Mouse (Mus musculus) CH12.LX (cell line): ENCODE results near the gene Dnaja3. TPM values are rescaled to one million over a fixed set of nuclear protein-coding genes. Genes with fewer than 3 reads are reported as not detected.

ENCODE experiments used
- DNase-seq: peaks from one replicate; pipeline ENCODE4 v3.0.0-alpha.2; 2013; ENCODE audit errors: extremely low read depth
- H3K27ac ChIP-seq: 2 replicates; pipeline ENCODE4 v1.5.1; 2012; ENCODE audit warnings: low read depth, mild to moderate bottlenecking, control low read depth, moderate library complexity; ENCODE audit not compliant: insufficient read depth
- H3K27me3 ChIP-seq: replicated peaks from 2 replicates; pipeline ENCODE3; 2012; ENCODE audit warnings: inconsistent platforms
- H3K36me3 ChIP-seq, 2 experiments: replicated peaks in 1 of 2; 2 replicates each; pipeline versions ENCODE3 to v1.6.1; 2012; ENCODE audit warnings: inconsistent platforms in 1 of 2, low read length in 1 of 2, mild to moderate bottlenecking in 1 of 2, mixed read lengths in 1 of 2, moderate library complexity in 1 of 2; ENCODE audit not compliant: control insufficient read depth in 1 of 2, insufficient read depth in 1 of 2
- H3K4me1 ChIP-seq, 2 experiments: 2 replicates each; pipeline ENCODE4 v1.6.1; 2012; ENCODE audit warnings: inconsistent platforms in 1 of 2, moderate library complexity in 1 of 2; ENCODE audit not compliant: insufficient read depth in 2 of 2, control insufficient read depth in 1 of 2
- H3K4me2 ChIP-seq: 2 replicates; pipeline ENCODE4 v1.6.1; 2012; ENCODE audit warnings: low read depth, mild to moderate bottlenecking, control low read depth; ENCODE audit not compliant: poor library complexity, insufficient read depth, severe bottlenecking
- H3K4me3 ChIP-seq, 3 experiments: fragments of 150-350 bp in 1 of 3; sonication (generic) in 1 of 3; replicated peaks in 1 of 3; 2 replicates each; pipeline versions ENCODE3 to v1.5.1; 2011 to 2012; ENCODE audit warnings: low read depth in 2 of 3, low read length in 2 of 3, mild to moderate bottlenecking in 2 of 3, moderate library complexity in 2 of 3, control low read depth in 1 of 3, improper control_type of control experiment in 1 of 3, inconsistent platforms in 1 of 3, mixed read lengths in 1 of 3; ENCODE audit not compliant: poor library complexity in 1 of 3
- H3K79me2 ChIP-seq: replicated peaks from 2 replicates; pipeline ENCODE4 v1.6.1; 2012; ENCODE audit warnings: mild to moderate bottlenecking, moderate library complexity; ENCODE audit not compliant: control insufficient read depth, poor library complexity, insufficient read depth, severe bottlenecking; ENCODE audit errors: extremely low read depth
- H3K9ac ChIP-seq: 2 replicates; pipeline ENCODE4 v1.6.1; 2012; ENCODE audit warnings: low read depth, mild to moderate bottlenecking, control low read depth, moderate library complexity; ENCODE audit not compliant: insufficient read depth
- H3K9me3 ChIP-seq: replicated peaks from 2 replicates; pipeline ENCODE3; 2012; ENCODE audit warnings: low read length, inconsistent platforms, mixed read lengths
- BHLHE40 ChIP-seq: IDR thresholded peaks from 2 replicates; pipeline ENCODE4 v1.6.1; 2011; ENCODE audit warnings: mild to moderate bottlenecking, low read depth, low read length, improper control_type of control experiment
- CHD1 ChIP-seq: IDR thresholded peaks from 2 replicates; pipeline ENCODE4 v1.6.1; 2012; ENCODE audit warnings: low read depth, low read length, improper control_type of control experiment, inconsistent platforms
- CHD2 ChIP-seq: IDR thresholded peaks from 2 replicates; pipeline ENCODE4 v1.6.1; 2011; ENCODE audit warnings: low read length, improper control_type of control experiment
- CTCF ChIP-seq, 2 experiments: IDR thresholded peaks in 1 of 2; conservative IDR thresholded peaks in 1 of 2; 2 replicates each; pipeline ENCODE4 v1.5.1; 2011 to 2012; ENCODE audit warnings: low read depth in 2 of 2, low read length in 2 of 2, improper control_type of control experiment in 1 of 2, inconsistent platforms in 1 of 2, mild to moderate bottlenecking in 1 of 2, moderate library complexity in 1 of 2
- E2F4 ChIP-seq: IDR thresholded peaks from 2 replicates; pipeline ENCODE4 v1.6.1; 2011; ENCODE audit warnings: low read depth, low read length, improper control_type of control experiment; ENCODE audit not compliant: insufficient replicate concordance
- ELF1 ChIP-seq: IDR thresholded peaks from 2 replicates; pipeline ENCODE4 v1.6.1; 2014; ENCODE audit warnings: low read depth, mild to moderate bottlenecking, inconsistent platforms, low read length, improper control_type of control experiment
- HCFC1 ChIP-seq: IDR thresholded peaks from 2 replicates; pipeline ENCODE4 v1.6.1; 2012; ENCODE audit warnings: low read depth, mild to moderate bottlenecking, inconsistent platforms, low read length, improper control_type of control experiment
- IRF4 ChIP-seq: IDR thresholded peaks from 2 replicates; pipeline ENCODE4 v1.6.1; 2014; ENCODE audit warnings: low read depth, mild to moderate bottlenecking, inconsistent platforms, low read length, improper control_type of control experiment
- KAT2A ChIP-seq: IDR thresholded peaks from 2 replicates; pipeline ENCODE4 v1.6.1; 2012; ENCODE audit warnings: low read length, improper control_type of control experiment, inconsistent platforms; ENCODE audit not compliant: insufficient replicate concordance
- MAFK ChIP-seq: IDR thresholded peaks from 2 replicates; pipeline ENCODE4 v1.6.1; 2011; ENCODE audit warnings: low read length, improper control_type of control experiment; ENCODE audit not compliant: insufficient replicate concordance
- MAX ChIP-seq: IDR thresholded peaks from 2 replicates; pipeline ENCODE4 v1.6.1; 2011; ENCODE audit warnings: low read length, improper control_type of control experiment
- MAZ ChIP-seq: IDR thresholded peaks from 2 replicates; pipeline ENCODE4 v1.6.1; 2012; ENCODE audit warnings: low read depth, mild to moderate bottlenecking, inconsistent platforms, low read length, improper control_type of control experiment, moderate library complexity
- MEF2A ChIP-seq: IDR thresholded peaks from 2 replicates; pipeline ENCODE4 v1.6.1; 2014; ENCODE audit warnings: low read depth, mild to moderate bottlenecking, inconsistent platforms, low read length, improper control_type of control experiment, borderline replicate concordance
- MXI1 ChIP-seq: IDR thresholded peaks from 2 replicates; pipeline ENCODE4 v1.6.1; 2011; ENCODE audit warnings: mild to moderate bottlenecking, low read depth, low read length, improper control_type of control experiment
- MYC ChIP-seq: IDR thresholded peaks from 2 replicates; pipeline ENCODE4 v1.6.1; 2011; ENCODE audit warnings: low read depth, mild to moderate bottlenecking, improper control_type of control experiment, low read length
- NELFE ChIP-seq: IDR thresholded peaks from 2 replicates; pipeline ENCODE4 v1.6.1; 2011; ENCODE audit warnings: low read depth, low read length, improper control_type of control experiment
- NRF1 ChIP-seq: IDR thresholded peaks from 2 replicates; pipeline ENCODE4 v1.6.1; 2014; ENCODE audit warnings: low read depth, mild to moderate bottlenecking, inconsistent platforms, low read length, improper control_type of control experiment, moderate library complexity
- PAX5 ChIP-seq: IDR thresholded peaks from 2 replicates; pipeline ENCODE4 v1.6.1; 2012; ENCODE audit warnings: low read length, inconsistent platforms, mixed read lengths
- POLR2A ChIP-seq: IDR thresholded peaks from 2 replicates; pipeline ENCODE4 v1.6.1; 2011; ENCODE audit warnings: low read depth, mild to moderate bottlenecking, improper control_type of control experiment, low read length
- POLR2AphosphoS2 ChIP-seq: IDR thresholded peaks from 2 replicates; pipeline ENCODE4 v1.6.1; 2011; ENCODE audit warnings: low read depth, low read length, improper control_type of control experiment
- RAD21 ChIP-seq: IDR thresholded peaks from 2 replicates; pipeline ENCODE4 v1.6.1; 2011; ENCODE audit warnings: low read depth, mild to moderate bottlenecking, low read length, improper control_type of control experiment, moderate library complexity
- RCOR1 ChIP-seq: conservative IDR thresholded peaks from 2 replicates; pipeline ENCODE4 v1.6.1; 2012; ENCODE audit warnings: low read depth, mild to moderate bottlenecking, inconsistent platforms, low read length, improper control_type of control experiment
- SIN3A ChIP-seq: IDR thresholded peaks from 2 replicates; pipeline ENCODE4 v1.6.1; 2012; ENCODE audit warnings: low read length, improper control_type of control experiment, inconsistent platforms
- SMC3 ChIP-seq: IDR thresholded peaks from 2 replicates; pipeline ENCODE4 v1.6.1; 2011; ENCODE audit warnings: low read depth, low read length, improper control_type of control experiment
- TBP ChIP-seq: conservative IDR thresholded peaks from 2 replicates; pipeline ENCODE4 v1.6.1; 2011; ENCODE audit warnings: low read depth, low read length, improper control_type of control experiment
- TCF12 ChIP-seq: IDR thresholded peaks from 2 replicates; pipeline ENCODE4 v1.6.1; 2014; ENCODE audit warnings: low read depth, mild to moderate bottlenecking, inconsistent platforms, low read length, improper control_type of control experiment
- UBTF ChIP-seq: IDR thresholded peaks from 2 replicates; pipeline ENCODE4 v1.6.1; 2012; ENCODE audit warnings: low read depth, mild to moderate bottlenecking, inconsistent platforms, low read length, improper control_type of control experiment, moderate library complexity
- USF1 ChIP-seq: IDR thresholded peaks from 2 replicates; pipeline ENCODE4 v1.6.1; 2014; ENCODE audit warnings: low read depth, mild to moderate bottlenecking, inconsistent platforms, low read length, improper control_type of control experiment
- USF2 ChIP-seq: conservative IDR thresholded peaks from 2 replicates; pipeline ENCODE4 v1.6.1; 2011; ENCODE audit warnings: low read depth, low read length, improper control_type of control experiment
- ZMIZ1 ChIP-seq: IDR thresholded peaks from 2 replicates; pipeline ENCODE4 v1.6.1; 2012; ENCODE audit warnings: low read depth, mild to moderate bottlenecking, inconsistent platforms, low read length, improper control_type of control experiment
- ZNF384 ChIP-seq: IDR thresholded peaks from 2 replicates; pipeline ENCODE4 v1.6.1; 2012; ENCODE audit warnings: low read depth, low read length, improper control_type of control experiment, inconsistent platforms
- dilution Hi-C: fragments of 300-500 bp; cut with MboI; formaldehyde crosslinking; loops from 2 replicates; pipeline ENCODE4 v1.14.3; 2020; ENCODE audit warnings: low sequenced_read_pairs; ENCODE audit not compliant: extremely low pct_unique_long_range_greater_than_20kb, extremely low pct_ligation_motif_present
- in situ Hi-C: fragments of 300-500 bp; cut with MboI; formaldehyde crosslinking; loops from 3 replicates; pipeline ENCODE4 v1.14.3; 2019; ENCODE audit warnings: low sequenced_read_pairs, low pct_ligation_motif_present, low pct_unique_long_range_greater_than_20kb, mixed read lengths
- polyA plus RNA-seq: library from polyadenylated mRNA; unstranded; fragments of >175 nt; gene quantifications from 2 replicates; pipeline ENCODE4 v1.2.1, GENCODE M21; 2012; ENCODE audit warnings: low read depth; ENCODE audit not compliant: insufficient read length
- total RNA-seq, 2 experiments: library from RNA; depleted of rRNA; stranded (reverse); fragments of 300-350 nt in 1 of 2; fragments of >200 nt in 1 of 2; gene quantifications; 2 replicates each; pipeline ENCODE4 v1.2.3; 2012 to 2014

The Dnaja3 gene
- total and polyA plus RNA-seq, 3 experiments, result 56.6 to 85.3 (median 80.4) TPM

GRCm38 (mm10) chr16:4624481-4625110, 15.2 kb upstream of the Dnaja3 start, which contains the start of gene Pam16:
TSS of gene Pam16 (minus strand) at chr16:4624988.
- peak within 1 kb of the TSS; percentile 73 to 98 (median 95) for H3K4me3 ChIP-seq
- in situ Hi-C loops, result loop anchor here (25.0 kb wide), 1 partner anchor 513 kb away; the partner anchor contains the start of genes Ppl and Sec14l5

GRCm38 (mm10) chr16:4627105-4627504, 12.7 kb upstream of the Dnaja3 start:
- no peak overlapping the region for H3K4me2 ChIP-seq
- H3K79me2 ChIP-seq, result peaks cover 23% of the 10 kb centered on the region
- DNase-seq, result no peak
- H3K9me3 ChIP-seq, result no peaks in the 10 kb centered on the region
- no peak overlapping the region for H3K9ac ChIP-seq
- no peaks in the 10 kb centered on the region for H3K27me3 ChIP-seq
- no peak for TF ChIP-seq USF2
- no peak for TF ChIP-seq NRF1
- no peak for TF ChIP-seq CHD1
- no peak for TF ChIP-seq E2F4
- TF ChIP-seq ZNF384, result no peak
- no peak for TF ChIP-seq ZMIZ1
- no peak for TF ChIP-seq MEF2A
- TF ChIP-seq USF1, result no peak
- no peak for TF ChIP-seq BHLHE40
- H3K27ac ChIP-seq, result no peak overlapping the region
- in situ Hi-C loops (loop anchor here (25.0 kb wide), 1 partner anchor 510 kb away; the partner anchor contains the start of genes Ppl and Sec14l5), dilution Hi-C loops (no loop called here)
- peaks cover 13 to 50% of the 10 kb centered on the region in 2 experiments for H3K4me1 ChIP-seq
- peaks cover 49 to 75% of the 10 kb centered on the region in 2 experiments for H3K36me3 ChIP-seq
- H3K4me3 ChIP-seq, result no peak overlapping the region

More at GRCm38 (mm10) chr16:4624481-4625110, 15.2 kb upstream of the Dnaja3 start, which contains the start of gene Pam16:
- Histone ChIP-seq H3K4me2 (peak within 1 kb of the TSS; percentile 75), H3K4me1 (peaks cover 13 to 51% of the 10 kb centered on the region in 2 experiments), H3K9me3 (no peaks in the 10 kb centered on the region), H3K9ac (peak within 1 kb of the TSS; percentile 81), H3K27ac (peak within 1 kb of the TSS; percentile 26; the same call in 1 of the 2 replicates)
- dilution Hi-C loops, result no loop called here
- peak; percentile 97 for TF ChIP-seq POLR2AphosphoS2
- peak; percentile 76 for TF ChIP-seq TCF12
- peak; percentile 71 for TF ChIP-seq ELF1
- peak; percentile 92 for TF ChIP-seq POLR2A
- 0 out of 2 replicates have a peak, but pooled peaks have one; percentile 47 for TF ChIP-seq TBP
- peak; percentile 66; the same call in 1 of the 2 replicates for TF ChIP-seq MYC
- TF ChIP-seq ZMIZ1, result peak; percentile 95
- peak; percentile 59; the same call in 1 of the 2 replicates for TF ChIP-seq IRF4
- TF ChIP-seq NELFE, result peak; percentile 94
- no peak for TF ChIP-seq RAD21
- TF ChIP-seq MAZ, result no peak
- TF ChIP-seq MAX, result peak; percentile 75; the same call in 1 of the 2 replicates
- TF ChIP-seq MEF2A, result no peak
- no peak for TF ChIP-seq SMC3
- peak; percentile 80 for TF ChIP-seq HCFC1
- TF ChIP-seq PAX5, result no peak
- peak; percentile 66; the same call in 1 of the 2 replicates for TF ChIP-seq MXI1
- no peak for TF ChIP-seq SIN3A
- TF ChIP-seq NRF1, result peak; percentile 90
- TF ChIP-seq BHLHE40, result peak; percentile 61
- TF ChIP-seq RCOR1, result 0 out of 2 replicates have a peak, but pooled peaks have one; percentile 22
- TF ChIP-seq UBTF, result peak; percentile 96
- TF ChIP-seq MAFK, result no peak
- 0 out of 2 replicates have a peak, but pooled peaks have one; percentile 67 for TF ChIP-seq KAT2A
- no peak for TF ChIP-seq CTCF (conservative IDR thresholded peaks at IDR 0.05 in 1 of 2, IDR thresholded peaks at IDR 0.05 in 1 of 2; ENCODE audit: low read depth in 2 of 2, low read length in 2 of 2)
- peak; percentile 97 for TF ChIP-seq CHD2
- TF ChIP-seq, all 38 proteins: peak for 18
- peak; percentile 96 for DNase-seq
- Histone ChIP-seq H3K79me2 (peaks cover 31% of the 10 kb centered on the region), H3K36me3 (peaks cover 30 to 71% of the 10 kb centered on the region in 2 experiments), H3K27me3 (no peaks in the 10 kb centered on the region)
